Mouse (Mus musculus) c-Kit-positive CD71-negative TER-119-negative erythroid progenitor cells, embryonic 14.5 days (primary cell): ENCODE measurements around the gene Alkbh4.
"Not testable (repeated sequence)": the region's sequence is repeated elsewhere in the genome, so short reads cannot be mapped to it uniquely, and the experiment has no call there.

Experiments
- DNase-seq: peaks from one replicate; pipeline ENCODE4 v3.0.0-alpha.2; 2013; ENCODE audit warnings: low read depth

Alkbh4 gene

DNA sequence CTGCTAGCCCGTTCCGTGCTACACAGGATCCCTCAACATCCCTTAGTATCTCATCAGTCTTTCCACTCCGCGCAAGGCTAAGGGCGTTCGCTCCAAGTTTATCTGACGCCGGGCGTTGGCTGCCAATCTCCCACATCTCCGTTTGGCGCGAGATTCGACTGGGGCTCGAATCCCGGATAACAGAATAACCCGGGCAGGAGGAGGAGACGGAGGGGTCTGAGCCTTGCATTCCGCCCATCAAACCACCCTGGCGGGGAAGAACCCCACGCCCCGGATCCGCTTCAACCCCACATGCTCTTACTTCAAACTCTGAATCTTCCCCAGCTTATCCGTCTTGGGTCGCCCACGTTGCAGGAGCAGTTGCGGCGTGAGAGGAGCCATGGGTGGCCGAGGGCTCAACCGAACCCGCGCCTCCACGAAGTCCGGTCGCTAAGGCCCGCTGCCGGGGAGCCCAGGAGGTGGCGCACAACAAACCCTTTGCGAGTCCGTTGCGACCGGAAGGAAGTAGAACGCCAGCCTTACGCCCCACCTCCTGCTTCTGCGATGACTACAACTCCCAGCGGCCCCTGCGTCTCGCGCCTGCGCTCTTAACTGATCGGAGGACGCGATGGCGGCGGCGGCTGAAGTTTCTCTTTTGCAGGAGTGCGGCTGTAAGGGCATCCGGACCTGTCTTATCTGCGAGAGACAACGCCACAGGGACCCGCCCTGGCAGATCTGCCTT lies at the start of gene Alkbh4, which contains the start of gene Lrwd1:
TSS of gene Alkbh4 (plus strand) at position 576 of the 721 bp plus-strand sequence.
TSS of gene Lrwd1 (minus strand) at position 504 of the 721 bp plus-strand sequence.
- peak; percentile 95 for DNase-seq

DNA sequence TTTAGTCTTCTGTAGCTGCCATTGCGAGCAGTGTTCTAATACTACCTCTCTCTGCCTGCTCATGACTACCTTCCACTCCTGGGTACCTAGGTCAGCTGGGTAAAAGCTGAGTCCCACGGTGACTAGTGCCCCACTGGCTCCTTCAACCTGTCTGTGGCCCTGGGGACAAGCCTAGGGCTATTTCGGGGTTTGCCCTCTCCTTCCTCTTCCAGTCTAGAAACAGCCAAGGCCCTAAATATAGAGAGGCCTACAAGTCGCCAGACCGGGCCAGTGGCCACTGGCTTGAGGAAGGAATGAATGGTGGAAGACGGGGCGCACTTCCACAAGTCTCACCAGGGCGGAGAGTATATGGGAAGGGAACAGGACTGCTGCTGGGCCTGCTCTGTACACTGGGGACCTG lies 49.7 kb upstream of the Alkbh4 start:
- no peak for DNase-seq

DNA sequence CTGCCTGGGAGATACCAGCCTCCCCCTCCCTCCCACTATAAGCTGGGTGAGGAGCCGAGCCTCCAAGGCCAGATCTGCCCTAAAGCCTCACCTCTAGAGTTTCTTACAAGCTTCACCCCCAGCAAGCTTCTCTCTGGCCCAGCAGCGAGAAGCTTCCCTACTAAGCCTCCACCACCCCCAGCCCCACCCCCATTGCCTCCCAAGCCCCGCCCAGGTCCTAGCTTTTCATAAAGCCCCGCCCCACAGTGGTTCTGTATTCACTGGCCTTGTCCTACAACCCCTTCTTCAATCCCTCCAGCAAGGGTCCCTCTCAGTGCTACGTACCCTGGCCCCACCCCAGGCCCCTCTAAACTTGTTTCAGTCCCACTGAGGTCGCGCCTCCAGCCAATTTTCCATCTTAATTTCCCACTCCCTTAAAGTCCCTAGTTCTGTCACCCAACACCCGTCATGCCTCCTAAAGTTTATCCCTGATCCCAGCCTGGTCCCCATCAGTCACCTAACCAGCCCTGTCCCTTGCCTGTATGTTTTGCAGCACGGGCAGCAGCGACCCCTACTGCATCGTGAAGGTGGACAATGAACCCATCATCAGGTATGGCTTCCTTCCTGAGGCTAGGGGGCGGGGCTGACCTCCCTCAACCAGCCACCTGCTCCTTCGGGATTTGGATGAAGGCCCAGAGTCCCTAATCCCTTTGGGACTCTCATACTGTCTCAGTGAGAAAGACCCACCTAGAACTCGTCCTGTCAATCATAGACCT lies 46.9 kb upstream of the Alkbh4 start:
- no peak for DNase-seq

DNA sequence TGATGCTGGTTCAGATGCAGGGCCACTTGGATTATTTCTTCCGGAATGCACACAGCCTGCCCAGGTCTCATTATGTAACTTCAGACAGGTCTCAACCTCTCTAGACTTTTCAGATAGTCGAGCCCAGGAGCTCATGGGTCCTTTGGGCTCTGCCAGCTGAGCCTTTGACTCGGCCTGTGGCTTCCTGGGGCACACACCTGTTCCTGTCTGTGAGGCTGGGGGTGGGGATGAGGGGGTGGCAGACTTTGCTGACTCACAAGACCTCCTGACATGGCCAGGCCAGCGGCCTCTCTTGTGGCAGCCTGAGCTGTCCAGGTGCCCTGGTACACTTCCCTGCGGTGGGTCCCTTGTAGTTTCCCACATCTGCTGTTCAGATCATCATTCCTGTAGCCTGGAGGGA lies 44.0 kb upstream of the Alkbh4 start:
- DNase-seq = no peak

DNA sequence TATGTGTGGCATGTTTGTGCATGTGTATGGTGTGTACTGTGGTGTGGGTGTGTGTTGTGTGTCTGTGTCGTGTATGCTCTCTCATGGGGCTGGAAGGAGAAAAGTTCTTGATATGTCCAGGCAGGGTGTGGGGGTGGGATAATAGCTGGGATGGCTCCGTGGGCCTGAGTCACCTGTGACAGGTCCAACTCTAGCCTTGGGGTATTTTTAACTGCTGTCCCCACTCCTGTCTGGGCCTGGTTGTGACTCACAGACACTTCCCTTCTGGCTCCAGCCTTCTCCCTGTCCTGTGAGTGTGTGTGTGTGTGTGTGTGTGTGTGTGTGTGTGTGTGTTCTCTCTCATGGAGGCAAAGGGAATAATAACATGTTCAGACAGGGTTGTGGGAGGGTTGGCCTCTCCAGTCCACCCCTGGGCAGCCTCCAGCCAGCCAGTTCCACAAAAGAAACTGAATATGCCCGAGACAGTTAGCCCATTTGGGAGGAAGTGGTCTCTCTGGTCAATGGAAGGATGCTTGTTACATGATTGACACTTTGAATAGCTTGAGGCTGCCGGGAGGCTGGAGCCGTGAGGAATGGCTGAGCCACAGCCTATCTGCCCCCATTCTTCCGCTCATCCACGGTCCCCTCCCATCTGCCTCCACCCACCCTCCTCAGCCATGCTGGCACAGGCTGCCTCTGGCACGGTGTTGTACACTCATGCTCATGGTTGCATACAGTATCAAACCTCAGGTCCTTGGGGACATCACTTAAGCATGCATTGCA lies 41.5 kb upstream of the Alkbh4 start:
- DNase-seq = no peak

DNA sequence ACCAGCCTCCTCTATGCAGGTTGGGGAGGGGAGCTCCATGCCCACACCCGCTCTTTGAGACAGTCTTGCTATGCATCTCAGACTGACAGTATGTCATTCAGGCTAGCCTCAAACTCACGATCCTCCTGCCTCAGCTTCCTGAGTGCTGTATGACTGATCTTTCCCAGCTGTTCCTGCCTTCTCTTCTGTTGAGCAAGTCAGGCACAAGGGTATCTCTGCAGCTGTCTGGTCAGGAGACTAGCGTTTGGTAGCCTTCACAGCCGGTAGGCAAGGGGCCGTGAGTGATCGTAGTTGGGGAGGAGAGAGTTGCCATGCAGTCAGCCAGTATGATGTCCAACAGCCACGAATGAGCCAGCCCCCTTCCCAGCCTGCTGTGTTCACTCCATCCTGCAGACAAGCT lies 40.9 kb upstream of the Alkbh4 start:
- DNase-seq = no peak

DNA sequence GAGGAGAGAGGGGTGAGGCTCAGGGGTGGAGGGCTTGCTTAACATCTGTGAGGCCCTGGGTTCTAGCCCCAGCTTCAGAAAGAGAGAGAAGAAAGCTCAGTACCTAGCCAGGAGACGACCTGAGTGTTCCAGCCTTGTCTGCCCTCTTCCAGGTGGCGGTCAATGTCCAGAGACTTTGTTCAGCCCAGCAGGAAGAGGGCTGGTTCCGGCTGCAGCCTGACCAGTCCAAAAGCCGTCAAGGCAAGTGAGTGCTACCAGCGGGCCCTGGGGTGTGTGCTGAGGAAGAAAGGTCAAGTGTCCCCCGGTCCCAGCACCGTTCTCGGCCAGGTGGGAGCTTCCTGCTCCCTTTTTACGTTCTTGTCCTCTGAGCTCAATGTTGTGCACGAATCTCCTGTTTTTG lies 37.4 kb upstream of the Alkbh4 start:
- DNase-seq = no peak

DNA sequence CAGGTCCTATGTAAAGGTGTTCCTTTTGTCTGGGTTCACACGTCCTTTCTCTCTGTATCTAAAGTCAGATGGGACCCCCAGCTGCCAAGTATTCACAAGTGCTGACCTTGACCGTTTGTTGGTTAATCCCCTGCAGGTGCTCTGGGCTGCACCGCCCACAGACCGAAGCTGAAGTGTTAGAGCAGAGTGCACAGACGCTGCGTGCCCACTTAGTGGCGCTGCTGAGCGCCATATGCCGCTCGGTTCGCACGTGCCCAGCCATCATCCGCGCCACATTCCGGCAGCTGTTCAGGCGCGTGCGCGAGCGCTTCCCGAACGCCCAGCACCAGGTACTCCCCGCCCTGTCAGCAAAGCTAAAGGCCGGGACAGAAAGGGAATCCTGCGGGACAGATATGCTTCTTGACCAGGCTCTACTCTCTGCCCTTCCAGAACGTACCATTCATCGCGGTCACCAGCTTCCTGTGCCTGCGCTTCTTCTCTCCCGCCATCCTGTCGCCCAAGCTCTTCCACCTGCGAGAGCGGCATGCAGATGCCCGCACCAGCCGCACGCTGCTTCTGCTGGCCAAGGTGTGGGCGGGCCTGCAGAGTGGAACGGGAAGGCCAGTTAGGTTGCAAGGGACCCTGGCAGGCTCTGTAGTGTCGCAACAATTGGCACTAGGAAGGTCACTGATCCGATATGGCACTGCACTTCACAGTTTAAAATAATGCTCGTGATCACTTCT lies 33.7 kb upstream of the Alkbh4 start:
- no peak for DNase-seq

DNA sequence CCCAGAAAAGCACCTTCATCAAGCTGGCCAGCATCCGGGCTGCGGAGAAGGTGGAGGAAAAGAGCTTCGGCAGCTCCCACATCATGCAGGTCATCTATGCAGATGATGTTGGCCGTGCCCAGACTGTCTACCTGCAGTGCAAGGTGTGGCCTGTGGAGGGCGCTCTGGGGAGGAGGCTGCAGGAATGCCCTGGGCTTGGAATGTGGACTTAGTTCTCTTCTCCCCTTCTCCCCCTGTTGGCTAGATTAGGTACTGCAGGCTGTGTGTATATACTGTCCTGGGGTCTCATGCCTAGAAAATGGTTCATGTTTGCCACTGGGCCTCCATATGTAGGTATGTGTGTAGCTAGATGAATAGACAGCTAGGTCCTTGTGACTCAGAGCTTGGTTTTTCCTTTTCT lies 31.4 kb upstream of the Alkbh4 start:
- no peak for DNase-seq

DNA sequence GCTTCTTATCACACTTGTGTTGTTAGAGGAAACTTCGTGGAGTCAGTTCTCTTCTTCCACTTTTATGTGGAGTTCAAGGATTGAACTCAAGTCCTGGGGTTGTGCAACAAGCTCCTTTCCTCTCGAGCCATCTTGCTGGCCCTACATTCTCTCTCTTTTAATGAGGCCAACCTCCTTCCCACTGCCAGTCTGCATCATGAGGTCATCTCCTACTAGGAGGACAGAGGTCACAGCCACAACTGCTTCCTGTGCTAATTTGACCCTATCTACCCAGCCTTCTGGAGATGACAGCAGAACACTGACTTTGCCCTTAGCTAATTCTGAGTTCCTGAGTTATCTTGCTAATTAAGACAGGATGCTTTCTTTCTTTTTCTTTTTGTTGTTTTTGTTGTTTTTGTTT lies 27.5 kb upstream of the Alkbh4 start:
- DNase-seq = no peak

DNA sequence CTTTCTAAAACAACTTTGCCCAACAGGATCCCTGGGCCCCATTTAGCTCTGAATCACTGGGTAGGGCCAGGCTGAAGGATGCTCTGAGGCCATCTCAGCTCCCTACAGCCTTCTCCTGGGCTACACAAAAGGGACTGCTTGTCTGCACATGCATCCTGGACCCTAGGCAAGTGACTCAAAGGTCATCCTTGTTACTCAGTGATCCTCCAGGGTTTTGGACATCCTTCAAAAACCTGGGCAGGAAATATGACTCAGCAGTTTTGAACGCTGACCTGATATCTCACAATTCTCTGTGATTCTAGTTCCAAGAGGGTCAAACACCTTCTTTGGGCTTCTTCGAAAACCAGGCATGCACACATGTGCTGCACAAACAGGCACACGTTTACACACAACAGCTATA lies 26.9 kb upstream of the Alkbh4 start:
- DNase-seq = no peak

DNA sequence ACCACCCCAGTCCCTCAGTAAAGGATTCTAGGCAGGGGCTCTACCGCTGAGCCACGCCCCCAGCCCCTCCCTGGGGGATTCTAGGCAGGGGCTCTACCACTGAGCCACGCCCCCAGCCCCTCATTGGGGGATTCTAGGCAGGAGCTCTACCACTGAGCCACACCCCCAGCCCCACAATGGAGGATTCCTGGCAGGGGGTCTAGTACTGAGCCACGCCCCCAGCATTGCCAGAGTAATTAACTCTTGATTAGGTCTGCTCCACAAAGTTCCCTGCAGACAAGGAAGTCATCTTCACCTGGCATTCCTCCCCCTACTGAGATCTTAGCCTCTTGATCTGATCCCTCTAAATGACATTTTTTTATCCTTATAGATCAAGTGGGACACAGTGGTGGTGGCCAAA lies 22.4 kb upstream of the Alkbh4 start:
- DNase-seq = not testable (repeated sequence)

DNA sequence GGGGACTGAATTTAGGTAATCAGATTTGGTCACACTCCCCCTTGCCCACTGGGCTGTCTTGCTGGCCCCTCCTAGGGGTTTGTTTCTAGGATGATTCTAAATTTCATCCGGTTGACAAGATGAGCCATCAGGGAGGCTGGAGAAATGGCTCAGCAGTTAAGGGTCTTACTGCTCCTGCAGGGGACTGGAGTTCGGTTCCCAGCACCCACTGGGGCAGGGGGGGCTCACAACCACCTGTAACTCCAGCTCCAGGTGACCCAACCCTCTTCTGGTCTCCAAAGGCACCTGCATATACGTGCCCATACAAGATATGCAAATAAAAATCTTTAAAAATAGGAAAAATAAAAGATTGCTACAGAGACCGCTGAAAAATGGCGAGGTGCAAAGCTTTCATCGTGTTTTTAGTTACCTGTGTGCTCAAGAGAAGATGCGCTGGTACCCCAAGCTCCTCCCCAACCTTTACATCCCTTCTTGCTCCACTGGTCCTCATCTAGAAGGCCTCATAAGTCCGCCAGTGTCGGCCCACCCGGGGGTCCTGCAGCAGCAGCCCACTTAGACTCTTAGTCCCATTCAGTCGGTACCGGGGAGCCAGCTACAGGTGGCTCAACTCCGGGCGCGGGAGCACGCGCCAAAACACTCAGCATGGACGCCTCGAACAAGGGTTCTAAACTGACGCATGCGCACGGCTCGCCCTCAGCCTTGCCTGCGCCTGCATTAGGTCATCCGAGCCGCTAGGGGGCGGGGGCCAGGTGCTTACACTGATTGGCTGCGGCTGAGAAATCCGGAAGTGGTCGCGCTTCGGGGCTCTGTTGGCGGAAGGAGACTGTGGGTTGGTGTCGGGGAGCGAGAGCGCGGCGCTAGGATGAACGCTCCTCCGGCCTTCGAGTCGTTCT lies 19.8 kb upstream of the Alkbh4 start, which contains the start of gene Polr2j:
TSS of gene Polr2j (plus strand) at position 741 of the 893 bp plus-strand sequence.
- peak; percentile 97 for DNase-seq

DNA sequence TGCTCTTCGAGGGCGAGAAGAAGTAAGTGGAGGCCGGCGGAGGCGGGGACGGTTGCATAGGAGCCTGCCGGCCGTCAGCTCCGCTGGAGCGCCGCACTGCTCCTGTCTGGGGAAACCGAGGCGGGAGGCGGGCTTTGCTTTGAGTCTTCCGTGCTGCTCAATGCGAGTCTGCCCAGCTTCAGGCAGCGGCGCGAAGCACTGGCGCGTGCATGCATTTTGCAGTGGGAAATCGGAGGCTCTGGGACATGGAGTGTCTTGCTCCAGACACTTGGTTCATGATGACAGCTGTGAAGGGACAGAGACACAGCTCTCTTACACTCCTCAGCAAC lies 19.2 kb upstream of the Alkbh4 start:
- DNase-seq = no peak

DNA sequence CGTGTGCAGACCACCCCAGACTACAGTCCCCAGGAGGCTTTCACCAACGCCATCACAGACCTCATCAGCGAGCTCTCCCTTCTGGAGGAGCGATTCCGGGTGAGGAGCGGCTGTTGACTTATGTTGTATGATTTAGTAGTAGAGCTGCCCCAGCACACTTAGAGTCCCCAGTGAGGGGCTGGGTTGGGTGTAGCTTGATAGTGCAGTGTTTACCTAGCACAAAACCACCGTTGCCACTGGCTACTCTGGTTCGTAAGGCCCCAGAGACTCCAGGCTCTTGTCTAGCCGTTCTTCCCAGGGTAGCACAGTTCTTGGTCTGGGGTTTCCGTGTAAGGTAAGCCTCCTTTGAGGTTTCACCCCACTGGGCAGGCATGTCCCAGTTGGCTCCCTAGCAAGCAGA lies 13.8 kb upstream of the Alkbh4 start:
- DNase-seq = no peak

DNA sequence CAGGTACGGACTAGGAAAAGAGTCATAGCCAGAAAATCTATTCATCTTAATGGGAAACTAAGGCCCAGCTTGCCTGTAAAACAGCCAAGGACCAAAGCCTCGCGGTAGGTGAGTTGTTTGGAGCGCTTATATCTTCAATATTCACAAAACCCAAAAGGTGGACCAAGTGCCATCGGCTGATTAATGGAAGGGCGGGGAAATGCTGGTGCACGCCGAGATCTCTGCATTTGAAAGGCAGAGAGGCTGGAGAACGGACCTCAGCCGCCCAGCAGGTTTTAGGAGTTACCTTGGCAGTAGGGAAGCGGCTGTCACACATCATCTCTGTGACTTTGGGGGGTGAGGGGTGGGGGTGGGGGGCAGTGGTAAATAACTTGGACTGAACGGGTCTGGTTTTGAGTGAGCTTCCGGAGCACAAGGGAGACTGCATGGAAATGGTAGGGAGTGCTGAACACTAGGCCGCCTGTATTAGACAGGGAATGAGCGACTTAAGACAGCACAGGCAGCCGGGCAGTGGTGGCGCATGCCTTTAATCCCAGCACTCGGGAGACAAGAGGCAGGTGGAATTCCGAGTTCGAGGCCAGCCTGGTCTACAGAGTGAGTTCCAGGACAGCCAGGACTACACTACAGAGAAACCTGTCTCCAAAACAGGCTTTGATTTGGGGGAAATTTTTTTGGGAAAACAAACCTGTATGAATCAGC lies 495 bp downstream of the Alkbh4 start:
- DNase-seq = no peak

DNA sequence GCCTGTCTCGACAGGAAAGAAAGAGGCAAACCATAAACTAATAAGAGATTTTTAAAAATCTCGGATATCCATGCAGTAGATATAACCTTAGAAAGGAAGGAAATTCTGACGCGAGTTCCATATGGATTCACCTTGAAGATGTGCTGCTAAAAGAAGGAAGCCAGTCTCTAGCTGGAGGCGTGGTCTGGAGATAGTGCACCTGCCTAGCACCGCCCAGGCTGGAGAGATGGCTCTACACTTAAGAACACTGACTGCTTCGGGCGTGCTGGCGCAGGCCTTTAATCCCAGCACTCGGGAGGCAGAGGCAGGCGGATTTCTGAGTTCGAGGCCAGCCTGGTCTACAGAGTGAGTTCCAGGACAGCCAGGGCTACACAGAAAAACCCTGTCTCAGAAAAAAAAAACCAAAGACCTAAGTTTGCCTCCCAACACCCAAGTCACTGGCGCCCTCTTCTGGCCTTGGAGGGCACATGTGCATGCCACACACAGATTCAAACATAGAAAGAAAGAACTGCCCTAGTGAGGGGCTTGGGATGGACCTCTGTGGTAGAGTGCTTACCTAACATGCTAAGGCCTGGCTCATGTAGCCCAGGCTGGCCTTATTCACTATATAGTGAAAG lies 1.8 kb downstream of the Alkbh4 start:
- peak; percentile 81 for DNase-seq

DNA sequence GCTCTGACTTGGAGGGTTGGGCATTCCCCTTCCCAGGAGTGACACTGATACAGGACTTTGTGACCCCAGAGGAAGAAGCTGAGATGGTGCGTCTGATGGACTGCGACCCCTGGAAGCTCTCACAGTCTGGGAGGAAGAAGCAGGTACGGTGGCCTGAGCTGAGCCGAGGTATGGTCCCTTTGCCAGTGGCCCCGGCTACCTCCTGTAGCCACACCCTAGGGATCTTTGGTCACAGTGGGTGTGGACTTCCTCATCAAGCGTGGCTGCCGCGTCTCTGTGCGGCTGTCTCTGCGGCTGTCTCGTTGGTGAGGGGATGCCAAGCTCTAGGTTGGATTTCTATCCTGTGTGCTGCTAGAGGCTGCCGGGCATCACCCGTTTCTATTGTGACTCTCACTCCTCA lies 3.4 kb downstream of the Alkbh4 start:
- no peak for DNase-seq

DNA sequence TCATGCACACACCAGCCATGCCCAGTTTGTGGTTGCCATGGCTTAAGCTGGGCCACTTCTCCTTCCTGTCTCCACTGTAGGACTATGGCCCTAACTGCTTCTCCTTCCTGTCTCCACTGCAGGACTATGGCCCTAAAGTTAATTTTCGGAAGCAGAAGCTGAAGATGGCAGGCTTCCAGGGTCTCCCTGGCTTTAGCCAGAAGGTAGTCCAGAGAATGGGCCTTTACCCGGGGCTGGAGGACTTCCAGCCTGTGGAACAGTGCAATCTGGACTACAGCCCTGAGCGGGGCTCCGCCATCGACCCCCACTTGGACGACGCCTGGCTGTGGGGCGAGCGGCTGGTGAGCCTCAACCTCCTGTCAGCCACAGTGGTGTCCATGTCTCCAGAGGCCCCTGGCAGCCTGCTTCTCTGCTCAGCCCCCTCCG lies 4.1 kb downstream of the Alkbh4 start:
- DNase-seq = no peak

DNA sequence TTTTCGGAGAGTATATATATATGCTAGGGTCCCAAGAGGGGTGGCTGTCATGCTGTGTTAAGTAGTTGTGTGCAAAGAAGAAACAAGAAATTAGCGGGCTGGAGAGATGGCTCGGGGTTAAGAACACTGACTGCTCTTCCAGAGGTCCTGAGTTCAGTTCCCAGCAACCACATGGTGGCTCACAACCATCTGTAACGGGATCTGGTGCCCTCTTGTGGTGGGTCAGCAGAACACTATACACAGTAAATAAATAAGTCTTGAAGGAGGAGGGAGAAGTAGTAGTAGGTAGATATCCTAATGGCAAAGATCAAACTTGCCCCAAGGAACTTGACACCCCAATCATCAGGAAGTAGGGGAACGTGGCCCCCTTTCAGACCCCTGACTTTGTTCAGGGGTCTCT lies 6.8 kb downstream of the Alkbh4 start:
- no peak for DNase-seq
